Mouse (Mus musculus): ENCODE measurements around the gene Ngef.
A peak's percentile ranks its signal among the peaks of the same experiment; 100 is the strongest.

Ngef gene

GRCm38 (mm10) chr1:87510845-87511244 lies 62.8 kb downstream of the Ngef start:
- Histone ChIP-seq H3K4me1 (replicated peaks; ENCODE audit: low read depth, low read length) (peaks cover 27% of the 10 kb centered on the region), H3K36me3 (ENCODE audit: insufficient read depth, low read length) (no peaks in the 10 kb centered on the region), H3K4me3 (replicated peaks; ENCODE audit: low read length) (peak overlapping the region; percentile 85), H3K9me3 (ENCODE audit: low read length) (peaks cover 7% of the 10 kb centered on the region), H3K27me3 (ENCODE audit: insufficient read depth, low read length) (peaks cover 68% of the 10 kb centered on the region)
- TF ChIP-seq POU5F1 (IDR thresholded peaks at IDR 0.05; ENCODE audit: borderline replicate concordance, low read length) (no peak), CTCF (conservative IDR thresholded peaks at IDR 0.05; ENCODE audit: low read length) (no peak), NANOG (IDR thresholded peaks at IDR 0.05; ENCODE audit: borderline replicate concordance, low read length) (no peak)

- H3K36me3 ChIP-seq (ENCODE audit: insufficient read depth, low read length): no peaks in the 10 kb centered on the region
- TF ChIP-seq CTCF (conservative IDR thresholded peaks at IDR 0.05; ENCODE audit: low read length) (no peak), POU5F1 (IDR thresholded peaks at IDR 0.05; ENCODE audit: borderline replicate concordance, low read length) (no peak), NANOG (IDR thresholded peaks at IDR 0.05; ENCODE audit: borderline replicate concordance, low read length) (no peak)
- 0 out of 2 replicates have a peak, but pooled peaks cover 4% of the 10 kb centered on the region for H3K9me3 ChIP-seq (ENCODE audit: low read length)
- H3K4me3 ChIP-seq (replicated peaks; ENCODE audit: low read length): peak overlapping the region; percentile 85
- H3K4me1 ChIP-seq (replicated peaks; ENCODE audit: low read depth, low read length): peaks cover 27% of the 10 kb centered on the region
- H3K27me3 ChIP-seq (ENCODE audit: insufficient read depth, low read length): peaks cover 74% of the 10 kb centered on the region
Observed at GRCm38 (mm10) chr1:87510166-87510691, 63.4 kb downstream of the Ngef start.

- TF ChIP-seq CTCF (conservative IDR thresholded peaks at IDR 0.05; ENCODE audit: low read length): no peak
- TF ChIP-seq NANOG (IDR thresholded peaks at IDR 0.05; ENCODE audit: borderline replicate concordance, low read length): no peak
- TF ChIP-seq POU5F1 (IDR thresholded peaks at IDR 0.05; ENCODE audit: borderline replicate concordance, low read length): no peak
- peak within 1 kb of the TSS; percentile 85 for H3K4me3 ChIP-seq (replicated peaks; ENCODE audit: low read length)
- H3K27me3 ChIP-seq (ENCODE audit: insufficient read depth, low read length): peaks cover 77% of the 10 kb centered on the region
- H3K4me1 ChIP-seq (replicated peaks; ENCODE audit: low read depth, low read length): peaks cover 30% of the 10 kb centered on the region
- H3K9me3 ChIP-seq (ENCODE audit: low read length): 0 out of 2 replicates have a peak, but pooled peaks cover 4% of the 10 kb centered on the region
- no peaks in the 10 kb centered on the region for H3K36me3 ChIP-seq (ENCODE audit: insufficient read depth, low read length)
Observed at GRCm38 (mm10) chr1:87509561-87510165, 64.0 kb downstream of the Ngef start, which contains the start of gene Neu2. Neu2 (plus strand) TSS chr1:87509889.

GRCm38 (mm10) chr1:87508591-87509560 lies 64.8 kb downstream of the Ngef start:
- peak overlapping the region; percentile 85 for H3K4me3 ChIP-seq (replicated peaks; ENCODE audit: low read length)
- peaks cover 83% of the 10 kb centered on the region for H3K27me3 ChIP-seq (ENCODE audit: insufficient read depth, low read length)
- TF ChIP-seq CTCF (conservative IDR thresholded peaks at IDR 0.05; ENCODE audit: low read length) (no peak), NANOG (IDR thresholded peaks at IDR 0.05; ENCODE audit: borderline replicate concordance, low read length) (no peak), POU5F1 (IDR thresholded peaks at IDR 0.05; ENCODE audit: borderline replicate concordance, low read length) (no peak)
- 0 out of 2 replicates have a peak, but pooled peaks cover 4% of the 10 kb centered on the region for H3K9me3 ChIP-seq (ENCODE audit: low read length)
- H3K36me3 ChIP-seq (ENCODE audit: insufficient read depth, low read length): no peaks in the 10 kb centered on the region
- H3K4me1 ChIP-seq (replicated peaks; ENCODE audit: low read depth, low read length): peaks cover 36% of the 10 kb centered on the region

GRCm38 (mm10) chr1:87507857-87508256 lies 65.8 kb downstream of the Ngef start:
- Histone ChIP-seq H3K9me3 (ENCODE audit: low read length) (0 out of 2 replicates have a peak, but pooled peaks cover under 1% of the 10 kb centered on the region), H3K27me3 (ENCODE audit: insufficient read depth, low read length) (peaks cover 82% of the 10 kb centered on the region), H3K4me1 (replicated peaks; ENCODE audit: low read depth, low read length) (peaks cover 36% of the 10 kb centered on the region), H3K4me3 (replicated peaks; ENCODE audit: low read length) (no peak overlapping the region), H3K36me3 (ENCODE audit: insufficient read depth, low read length) (no peaks in the 10 kb centered on the region)
- TF ChIP-seq NANOG (IDR thresholded peaks at IDR 0.05; ENCODE audit: borderline replicate concordance, low read length): no peak

- Histone ChIP-seq H3K4me1 (replicated peaks; ENCODE audit: low read depth, low read length) (peaks cover 21% of the 10 kb centered on the region), H3K27me3 (ENCODE audit: insufficient read depth, low read length) (peaks cover 61% of the 10 kb centered on the region), H3K9me3 (ENCODE audit: low read length) (no peaks in the 10 kb centered on the region), H3K36me3 (ENCODE audit: insufficient read depth, low read length) (no peaks in the 10 kb centered on the region), H3K4me3 (replicated peaks; ENCODE audit: low read length) (no peak overlapping the region)
- no peak for TF ChIP-seq CTCF (conservative IDR thresholded peaks at IDR 0.05; ENCODE audit: low read length)
- no peak for TF ChIP-seq POU5F1 (IDR thresholded peaks at IDR 0.05; ENCODE audit: borderline replicate concordance, low read length)
- no peak for TF ChIP-seq NANOG (IDR thresholded peaks at IDR 0.05; ENCODE audit: borderline replicate concordance, low read length)
Observed at GRCm38 (mm10) chr1:87505524-87505923, 68.1 kb downstream of the Ngef start.

GRCm38 (mm10) chr1:87493542-87493941 lies 80.1 kb downstream of the Ngef start:
- H3K36me3 ChIP-seq (ENCODE audit: insufficient read depth, low read length): no peaks in the 10 kb centered on the region
- no peak overlapping the region for H3K4me3 ChIP-seq (replicated peaks; ENCODE audit: low read length)
- TF ChIP-seq CTCF (conservative IDR thresholded peaks at IDR 0.05; ENCODE audit: low read length) (no peak), NANOG (IDR thresholded peaks at IDR 0.05; ENCODE audit: borderline replicate concordance, low read length) (no peak), POU5F1 (IDR thresholded peaks at IDR 0.05; ENCODE audit: borderline replicate concordance, low read length) (no peak)
- peaks cover 6% of the 10 kb centered on the region for H3K27me3 ChIP-seq (ENCODE audit: insufficient read depth, low read length)
- H3K9me3 ChIP-seq (ENCODE audit: low read length): no peaks in the 10 kb centered on the region
- peaks cover 17% of the 10 kb centered on the region for H3K4me1 ChIP-seq (replicated peaks; ENCODE audit: low read depth, low read length)

GRCm38 (mm10) chr1:87492285-87492684 lies 81.4 kb downstream of the Ngef start:
- Histone ChIP-seq H3K27me3 (ENCODE audit: insufficient read depth, low read length) (peaks cover 6% of the 10 kb centered on the region), H3K4me1 (replicated peaks; ENCODE audit: low read depth, low read length) (peaks cover 17% of the 10 kb centered on the region), H3K4me3 (replicated peaks; ENCODE audit: low read length) (no peak overlapping the region), H3K36me3 (ENCODE audit: insufficient read depth, low read length) (no peaks in the 10 kb centered on the region), H3K9me3 (ENCODE audit: low read length) (no peaks in the 10 kb centered on the region)
- no peak for TF ChIP-seq POU5F1 (IDR thresholded peaks at IDR 0.05; ENCODE audit: borderline replicate concordance, low read length)
- TF ChIP-seq NANOG (IDR thresholded peaks at IDR 0.05; ENCODE audit: borderline replicate concordance, low read length): no peak
- TF ChIP-seq CTCF (conservative IDR thresholded peaks at IDR 0.05; ENCODE audit: low read length): no peak

Measured in E14TG2a.4 (cell line).